Mouse (Mus musculus) retina, postnatal 1 day (tissue): ENCODE measurements around the gene Mrgprb1.
"Not testable (repeated sequence)": the region's sequence is repeated elsewhere in the genome, so short reads cannot be mapped to it uniquely, and the experiment has no call there.

Experiments
- DNase-seq: peaks from one replicate; pipeline ENCODE4 v3.0.0-alpha.2; 2012

Gene Mrgprb1

GRCm38 (mm10) chr7:48456242-48456641 is at the start of gene Mrgprb1:
Gene Mrgprb1 (minus strand): TSS chr7:48456342.
- no peak for DNase-seq

GRCm38 (mm10) chr7:48499221-48499620 is 43.1 kb upstream of the Mrgprb1 start, which contains the start of gene Mrgprx2:
Gene Mrgprx2 (minus strand): TSS chr7:48499321.
- no peak for DNase-seq

GRCm38 (mm10) chr7:48436581-48436980 is 19.6 kb downstream of the Mrgprb1 start:
- DNase-seq = no peak

GRCm38 (mm10) chr7:48435936-48436335 is 20.2 kb downstream of the Mrgprb1 start:
- DNase-seq = not testable (repeated sequence)
